Mouse (Mus musculus): ENCODE data around the gene Nxt1. TPM values are rescaled to one million over a fixed set of nuclear protein-coding genes. Genes with fewer than 3 reads are reported as not detected.

Nxt1 gene
- total and polyA plus RNA-seq, 3 experiments = 6.4 to 9.0 (median 8.7) TPM

DNA sequence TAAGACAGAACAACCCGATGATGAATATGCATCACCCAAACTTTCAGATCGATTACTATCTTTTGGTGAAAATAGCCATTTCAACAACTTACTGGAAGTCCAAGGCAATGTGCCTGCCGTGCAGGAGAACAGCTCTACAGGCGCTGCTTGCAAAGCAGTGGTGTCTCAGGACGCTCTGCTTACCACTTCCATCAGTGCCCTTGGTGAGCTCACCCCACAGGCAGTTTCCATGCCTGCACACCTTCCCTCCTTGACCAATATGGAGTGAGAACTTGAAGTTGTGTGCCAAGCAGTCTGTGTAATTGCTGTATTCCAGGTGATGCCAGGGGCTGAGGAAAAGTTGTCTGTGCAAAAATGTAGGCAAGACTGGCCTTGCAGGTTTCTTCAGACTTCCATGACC lies 18.4 kb downstream of the Nxt1 start:
- WGBS = 92% methylated on average over 5 of the region's 5 CpGs
- no peak for DNase-seq
- intact Hi-C loops (cut with DNase I) = no loop called here
- no peak overlapping the region for H3K9ac ChIP-seq (ENCODE audit: low read depth, low read length)
- H3K4me3 ChIP-seq = no peak overlapping the region
- H3K4me1 ChIP-seq (ENCODE audit: control insufficient read depth, insufficient read depth, low read length) = no peaks in the 10 kb centered on the region
- no peak overlapping the region for H3K27ac ChIP-seq
- peaks cover 1% of the 10 kb centered on the region; the same call in 1 of the 2 replicates for H3K79me2 ChIP-seq (replicated peaks; ENCODE audit: control insufficient read depth, insufficient read depth, low read length)
- H3K27me3 ChIP-seq (ENCODE audit: control insufficient read depth, insufficient read depth, low read length) = no peaks in the 10 kb centered on the region
- TF ChIP-seq POLR2A (IDR thresholded peaks at IDR 0.05; ENCODE audit: insufficient read depth, low read depth, low read length) = no peak
- TF ChIP-seq CTCF (IDR thresholded peaks at IDR 0.05) = no peak
- TF ChIP-seq EP300 (IDR thresholded peaks at IDR 0.05; ENCODE audit: insufficient read depth, low read depth, low read length) = no peak
- H3K36me3 ChIP-seq (ENCODE audit: control insufficient read depth, insufficient read depth, low read length) = peaks cover 41% of the 10 kb centered on the region

DNA sequence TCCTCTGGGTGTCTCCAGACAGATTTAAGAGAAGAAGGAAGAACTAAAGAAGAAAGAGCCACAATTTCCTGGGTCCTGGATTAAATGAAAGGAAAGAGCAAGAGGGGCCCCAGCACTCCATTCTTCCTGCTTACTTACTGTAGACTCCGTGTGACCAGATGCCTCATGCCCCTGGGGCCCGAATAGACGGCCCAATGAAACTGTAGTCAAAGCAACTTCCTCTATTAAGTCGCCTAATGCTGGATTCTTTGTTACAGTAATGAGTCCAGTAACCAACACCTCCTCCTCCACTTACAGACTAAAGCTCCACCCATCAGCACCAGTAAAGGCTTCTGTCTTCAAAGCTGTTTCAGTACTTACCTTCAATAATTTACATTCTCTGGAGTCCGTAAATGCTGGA lies 26.2 kb downstream of the Nxt1 start:
- DNase-seq = no peak
- Histone ChIP-seq H3K4me1 (ENCODE audit: control insufficient read depth, insufficient read depth, low read length) (no peaks in the 10 kb centered on the region), H3K36me3 (ENCODE audit: control insufficient read depth, insufficient read depth, low read length) (peaks cover 3% of the 10 kb centered on the region; the same call in 1 of the 2 replicates), H3K27me3 (ENCODE audit: control insufficient read depth, insufficient read depth, low read length) (no peaks in the 10 kb centered on the region), H3K4me3 (no peak overlapping the region), H3K79me2 (replicated peaks; ENCODE audit: control insufficient read depth, insufficient read depth, low read length) (no peaks in the 10 kb centered on the region), H3K27ac (no peak overlapping the region), H3K9ac (ENCODE audit: low read depth, low read length) (no peak overlapping the region)
- no peak for TF ChIP-seq EP300 (IDR thresholded peaks at IDR 0.05; ENCODE audit: insufficient read depth, low read depth, low read length)
- TF ChIP-seq POLR2A (IDR thresholded peaks at IDR 0.05; ENCODE audit: insufficient read depth, low read depth, low read length) = no peak
- TF ChIP-seq CTCF (IDR thresholded peaks at IDR 0.05) = no peak
- WGBS = 75% methylated on average over 5 of the region's 5 CpGs
- intact Hi-C loops (cut with DNase I) = no loop called here

DNA sequence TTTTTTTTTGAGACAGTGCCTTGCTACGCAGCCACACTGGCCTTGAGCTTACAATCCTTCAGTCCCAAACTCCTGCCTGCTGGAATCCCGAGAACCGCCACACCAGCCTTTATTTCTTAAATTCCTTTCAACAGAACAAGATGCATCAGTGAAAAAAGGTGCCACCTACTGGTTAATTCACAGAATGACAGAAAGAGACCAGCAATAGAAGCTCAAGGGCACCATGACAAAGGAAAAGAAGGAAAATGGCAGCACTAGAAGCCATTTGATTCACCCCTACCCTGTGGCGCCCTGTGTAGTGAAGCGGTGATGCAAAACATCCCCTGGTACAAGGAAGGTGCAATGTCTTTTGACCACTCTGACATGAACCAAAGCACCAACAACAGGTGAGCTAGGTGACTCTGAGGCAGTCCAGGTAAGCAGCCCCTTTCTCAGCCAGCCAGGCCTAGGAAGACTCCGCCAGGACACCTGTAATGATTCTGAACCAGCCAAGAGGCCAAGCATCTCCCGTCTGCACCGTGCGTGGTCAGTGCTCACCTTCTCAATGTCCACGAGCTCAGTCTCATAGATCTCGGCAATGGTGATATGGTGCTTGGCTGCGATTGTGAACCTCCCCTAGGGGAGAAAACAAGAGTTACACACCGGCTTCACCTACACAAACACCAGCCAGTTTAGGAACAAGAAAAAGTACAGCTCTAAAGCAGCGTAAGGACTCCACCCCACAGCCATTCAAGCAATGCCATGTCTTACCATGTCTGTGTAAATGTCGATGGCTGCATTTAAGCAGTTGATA lies 34.2 kb downstream of the Nxt1 start:
- Histone ChIP-seq H3K27ac (no peak overlapping the region), H3K79me2 (replicated peaks; ENCODE audit: control insufficient read depth, insufficient read depth, low read length) (no peaks in the 10 kb centered on the region), H3K27me3 (ENCODE audit: control insufficient read depth, insufficient read depth, low read length) (no peaks in the 10 kb centered on the region), H3K9ac (ENCODE audit: low read depth, low read length) (no peak overlapping the region), H3K4me3 (no peak overlapping the region), H3K4me1 (ENCODE audit: control insufficient read depth, insufficient read depth, low read length) (no peaks in the 10 kb centered on the region), H3K36me3 (ENCODE audit: control insufficient read depth, insufficient read depth, low read length) (no peaks in the 10 kb centered on the region)
- no peak for DNase-seq
- intact Hi-C loops (cut with DNase I) = no loop called here
- TF ChIP-seq CTCF (IDR thresholded peaks at IDR 0.05) (peak; percentile 72), POLR2A (IDR thresholded peaks at IDR 0.05; ENCODE audit: insufficient read depth, low read depth, low read length) (no peak)
- WGBS = 83% methylated on average over 15 of the region's 15 CpGs

DNA sequence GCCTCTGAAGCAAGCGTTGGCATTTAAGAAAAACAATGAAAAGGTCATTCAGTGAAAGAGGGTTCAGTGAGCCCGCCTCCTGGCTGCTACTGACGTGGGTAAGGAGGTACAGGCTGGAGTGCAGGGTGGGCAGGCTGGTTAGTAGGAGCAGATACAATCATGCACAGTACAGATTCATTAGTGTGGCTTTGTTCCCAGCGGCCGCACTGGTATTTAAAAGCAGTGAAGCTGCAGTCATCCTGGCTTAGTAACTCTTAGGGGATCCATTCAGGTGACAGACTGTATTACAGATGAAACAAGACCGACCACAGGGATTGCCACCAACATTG lies 34.8 kb downstream of the Nxt1 start:
- no peaks in the 10 kb centered on the region for H3K36me3 ChIP-seq (ENCODE audit: control insufficient read depth, insufficient read depth, low read length)
- no peak overlapping the region for H3K27ac ChIP-seq
- 86% methylated on average over 6 of the region's 6 CpGs for WGBS
- TF ChIP-seq POLR2A (IDR thresholded peaks at IDR 0.05; ENCODE audit: insufficient read depth, low read depth, low read length) = no peak
- TF ChIP-seq CTCF (IDR thresholded peaks at IDR 0.05) = no peak
- no peak for TF ChIP-seq EP300 (IDR thresholded peaks at IDR 0.05; ENCODE audit: insufficient read depth, low read depth, low read length)
- intact Hi-C loops (cut with DNase I) = no loop called here
- no peak overlapping the region for H3K4me3 ChIP-seq
- no peaks in the 10 kb centered on the region for H3K4me1 ChIP-seq (ENCODE audit: control insufficient read depth, insufficient read depth, low read length)
- no peaks in the 10 kb centered on the region for H3K27me3 ChIP-seq (ENCODE audit: control insufficient read depth, insufficient read depth, low read length)
- no peak overlapping the region for H3K9ac ChIP-seq (ENCODE audit: low read depth, low read length)
- no peak for DNase-seq
- no peaks in the 10 kb centered on the region for H3K79me2 ChIP-seq (replicated peaks; ENCODE audit: control insufficient read depth, insufficient read depth, low read length)

DNA sequence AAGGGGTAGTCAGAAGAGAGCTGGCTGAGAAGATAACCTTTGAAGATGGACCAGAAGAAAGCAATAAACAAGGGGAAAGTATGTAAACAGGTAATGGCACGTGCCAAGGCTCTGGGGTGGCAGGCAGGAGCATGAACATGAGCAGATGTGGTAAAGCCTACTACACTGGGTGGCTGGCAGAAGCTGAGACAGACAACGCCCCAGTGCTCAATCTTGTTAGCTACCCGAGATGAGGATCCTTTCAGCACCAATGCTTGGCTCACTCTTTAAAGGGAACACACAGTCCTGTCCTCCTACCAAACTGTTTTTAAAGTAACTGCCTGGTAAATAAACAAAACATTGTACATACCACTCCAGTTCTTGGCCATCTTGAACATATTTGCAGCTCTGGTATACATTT lies 39.9 kb downstream of the Nxt1 start:
- intact Hi-C loops (cut with DNase I) = no loop called here
- H3K36me3 ChIP-seq (ENCODE audit: control insufficient read depth, insufficient read depth, low read length) = no peaks in the 10 kb centered on the region; the same call in 1 of the 2 replicates
- TF ChIP-seq POLR2A (IDR thresholded peaks at IDR 0.05; ENCODE audit: insufficient read depth, low read depth, low read length) (no peak), EP300 (IDR thresholded peaks at IDR 0.05; ENCODE audit: insufficient read depth, low read depth, low read length) (no peak), CTCF (IDR thresholded peaks at IDR 0.05) (no peak)
- no peaks in the 10 kb centered on the region for H3K4me1 ChIP-seq (ENCODE audit: control insufficient read depth, insufficient read depth, low read length)
- H3K79me2 ChIP-seq (replicated peaks; ENCODE audit: control insufficient read depth, insufficient read depth, low read length) = no peaks in the 10 kb centered on the region
- H3K27ac ChIP-seq = no peak overlapping the region
- no peaks in the 10 kb centered on the region for H3K27me3 ChIP-seq (ENCODE audit: control insufficient read depth, insufficient read depth, low read length)
- no peak overlapping the region for H3K9ac ChIP-seq (ENCODE audit: low read depth, low read length)
- no peak overlapping the region for H3K4me3 ChIP-seq
- no peak for DNase-seq
- WGBS = 80% methylated on average over 3 of the region's 3 CpGs

DNA sequence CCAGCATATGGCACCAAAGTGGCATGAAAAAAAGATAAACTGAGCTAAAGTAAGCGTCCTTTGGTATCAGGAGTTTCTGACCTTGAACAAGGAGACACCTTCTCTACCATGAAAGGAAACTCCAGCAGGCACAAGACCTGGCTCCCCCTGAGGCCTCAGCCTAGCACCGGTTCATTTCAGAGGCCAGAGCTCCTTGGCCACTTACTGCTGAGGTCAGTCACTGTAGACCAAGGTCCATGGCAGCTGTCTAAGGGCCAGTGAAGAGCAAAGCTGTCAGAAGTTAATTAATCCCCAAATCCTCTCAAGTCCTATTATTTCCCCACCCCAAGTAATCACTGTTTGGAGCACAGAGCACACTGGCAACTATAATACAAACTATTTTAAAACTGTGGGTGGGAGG lies 44.7 kb downstream of the Nxt1 start:
- peak overlapping the region; percentile 36; the same call in 1 of the 2 replicates for H3K27ac ChIP-seq
- 0 out of 2 replicates have a peak, but pooled peaks cover 3% of the 10 kb centered on the region for H3K79me2 ChIP-seq (replicated peaks; ENCODE audit: control insufficient read depth, insufficient read depth, low read length)
- TF ChIP-seq EP300 (IDR thresholded peaks at IDR 0.05; ENCODE audit: insufficient read depth, low read depth, low read length) (no peak), CTCF (IDR thresholded peaks at IDR 0.05) (no peak), POLR2A (IDR thresholded peaks at IDR 0.05; ENCODE audit: insufficient read depth, low read depth, low read length) (no peak)
- H3K27me3 ChIP-seq (ENCODE audit: control insufficient read depth, insufficient read depth, low read length) = no peaks in the 10 kb centered on the region
- intact Hi-C loops (cut with DNase I) = no loop called here
- DNase-seq = no peak
- WGBS = 56% methylated on average over 2 of the region's 2 CpGs
- no peak overlapping the region for H3K4me3 ChIP-seq
- no peaks in the 10 kb centered on the region; the same call in 1 of the 2 replicates for H3K36me3 ChIP-seq (ENCODE audit: control insufficient read depth, insufficient read depth, low read length)
- no peak overlapping the region for H3K9ac ChIP-seq (ENCODE audit: low read depth, low read length)
- no peaks in the 10 kb centered on the region; the same call in none of the 2 replicates for H3K4me1 ChIP-seq (ENCODE audit: control insufficient read depth, insufficient read depth, low read length)
